Mouse (Mus musculus): ENCODE results near the gene Slc9a3r2.

- TF ChIP-seq TAL1 (IDR thresholded peaks at IDR 0.05; ENCODE audit: low read length) (no peak), GATA1 (IDR thresholded peaks at IDR 0.05; ENCODE audit: low read length) (no peak)
Observed at GRCm38 (mm10) chr17:24639571-24639988, 10.5 kb downstream of the Slc9a3r2 start.
